10 mouse cellular contexts compared by ENCODE assay signal in the genomic region with DNA sequence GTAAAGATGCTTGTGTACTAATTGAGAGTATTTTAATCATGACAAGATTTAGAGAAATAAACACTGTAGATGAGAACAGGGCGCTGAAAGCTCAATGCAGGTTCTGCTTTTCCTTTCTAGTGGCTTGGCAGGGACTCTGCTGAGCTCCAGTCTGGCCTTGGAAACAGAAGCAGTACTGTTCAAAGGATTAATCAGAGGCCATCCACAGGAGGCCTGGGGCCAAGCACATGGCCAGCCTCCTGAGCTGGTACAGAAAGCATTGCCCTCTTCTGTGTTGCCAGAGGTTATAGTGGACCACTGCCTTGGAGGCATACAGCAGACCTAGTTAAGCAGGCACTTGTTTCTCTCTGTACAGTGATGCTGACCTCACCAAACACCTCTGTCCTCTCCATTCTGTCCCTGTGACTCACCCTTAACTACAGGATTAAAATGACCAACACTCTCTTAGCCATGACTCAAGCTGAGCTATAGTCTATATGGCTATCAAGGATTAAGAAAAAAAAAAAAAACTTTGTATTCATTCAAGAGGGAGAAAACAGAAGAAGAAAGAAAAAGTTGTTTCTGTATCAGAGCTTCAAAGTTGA.
DNase-seq lines count a peak whose midpoint lies in the region; ATAC-seq lines count a peak whose summit lies in the region.
"Had no signal": no experiment of that assay in that cellular context is flagged by ENCODE, and none has a peak within 500 bp of the region (broad histone marks: within the 10 kb centered on the region; RNA-seq: fewer than 3 reads in every experiment).

No protein-coding gene starts in this region.

- 80% methylated on average over 1 of the region's 1 CpGs for WGBS in kidney, embryonic 15.5 days

- no peak overlapping the region for H3K4me3 ChIP-seq in kidney, embryonic 15.5 days (replicated peaks)

- no peaks in the 10 kb centered on the region for H3K4me1 ChIP-seq in kidney, embryonic 15.5 days

- no peaks in the 10 kb centered on the region for H3K36me3 ChIP-seq in kidney, embryonic 15.5 days

- H3K27ac ChIP-seq in kidney, embryonic 15.5 days: no peak overlapping the region

- DNase-seq in adrenal gland, adult (ENCODE audit: inconsistent age in 2 of 2, low spot score in 1 of 2): peak; percentile 6 to 45
- DNase-seq in adrenal gland, postnatal 10 days: no peak
- peak; percentile 28 for DNase-seq in right cerebral cortex, adult 18-20 months
- no peak for DNase-seq in right cerebral cortex, postnatal 25 days
- DNase-seq in left cerebral cortex, adult 9 months (ENCODE audit: low spot score in 2 of 2): peak; percentile 23 to 39
- no peak for DNase-seq in spleen, adult 18-20 months
- no peak for DNase-seq in thymus, adult 18-20 months
- DNase-seq: kidney, postnatal 4 days; lung, adult 18-20 months had no signal

- H3K4me2 ChIP-seq in kidney, embryonic 15.5 days: no peak overlapping the region

- no peaks in the 10 kb centered on the region for H3K27me3 ChIP-seq in kidney, embryonic 15.5 days

- H3K9me3 ChIP-seq in kidney, embryonic 15.5 days (replicated peaks): no peaks in the 10 kb centered on the region

- ATAC-seq in kidney, embryonic 15.5 days (replicated peaks; ENCODE audit: low FRiP score): no peak

- no peak overlapping the region for H3K9ac ChIP-seq in kidney, embryonic 15.5 days

Comparison
In these comparisons a context has a peak if more than half of its experiments do, and no peak if none do; other contexts are left out.
1. DNase-seq: peak in adrenal gland, adult (2 of 2), right cerebral cortex, adult 18-20 months (single experiment) and left cerebral cortex, adult 9 months (2 of 2); none in adrenal gland, postnatal 10 days (single experiment), right cerebral cortex, postnatal 25 days (single experiment), spleen, adult 18-20 months (0 of 2) and thymus, adult 18-20 months (0 of 2).